Mouse (Mus musculus) liver, adult 2 months (tissue): Measurements from ENCODE around the gene Grm3.

Experiments
- CTCF ChIP-seq: fragments of 200-500 bp; IDR thresholded peaks from 2 replicates; pipeline ENCODE4 v1.5.1; 2011; ENCODE audit warnings: low read depth, low read length, control low read depth
- POLR2A ChIP-seq: fragments of 200-500 bp; IDR thresholded peaks from 2 replicates; pipeline ENCODE4 v1.6.1; 2011; ENCODE audit warnings: low read length, control low read depth; ENCODE audit not compliant: insufficient read depth; ENCODE audit errors: extremely low read depth

DNA sequence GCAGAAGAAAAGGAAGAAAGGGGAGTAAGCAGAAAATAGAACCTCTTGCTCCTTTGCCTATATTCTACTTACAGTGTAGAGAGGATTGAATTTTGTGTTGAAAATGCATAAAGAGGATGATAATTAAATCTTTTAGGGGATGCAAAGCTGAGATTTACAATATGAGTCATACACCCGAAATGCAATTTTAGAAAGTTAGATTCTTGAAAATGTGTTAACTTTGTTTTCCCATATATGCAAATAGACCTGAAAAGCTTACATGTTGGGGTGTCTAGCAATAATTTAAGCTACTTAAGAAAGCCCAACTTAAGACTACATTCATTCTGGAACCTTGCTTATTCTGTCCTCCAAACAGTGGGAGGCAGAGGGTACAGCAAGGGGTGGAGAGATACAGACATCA lies 56.0 kb downstream of the Grm3 start:
- TF ChIP-seq CTCF (no peak), POLR2A (no peak)
